Mouse (Mus musculus) hindbrain, embryonic 12.5 days (tissue): Measurements from ENCODE around the gene Prkca. TPM values are rescaled to one million over a fixed set of nuclear protein-coding genes. Genes with fewer than 3 reads are reported as not detected.

Source experiments
- ATAC-seq: fragments of 200-750 bp; cut with Nextera tagmentation; 2 replicates; pipeline ENCODE4 v1.8.0; 2017; ENCODE audit warnings: moderate TSS enrichment; ENCODE audit not compliant: low FRiP score
- H3K27ac ChIP-seq: fragments of 300-500 bp; sonication (generic); 2 replicates; pipeline ENCODE4 v1.5.1; 2016; ENCODE audit warnings: mild to moderate bottlenecking
- H3K27me3 ChIP-seq: fragments of 300-500 bp; sonication (generic); 2 replicates; pipeline ENCODE4 v1.6.1; 2016; ENCODE audit warnings: mild to moderate bottlenecking
- H3K36me3 ChIP-seq: fragments of 300-500 bp; sonication (generic); 2 replicates; pipeline ENCODE4 v1.6.1; 2016; ENCODE audit warnings: mild to moderate bottlenecking
- H3K4me1 ChIP-seq: fragments of 300-500 bp; sonication (generic); 2 replicates; pipeline ENCODE4 v1.6.1; 2016
- H3K4me2 ChIP-seq: fragments of 300-500 bp; sonication (generic); replicated peaks from 2 replicates; pipeline ENCODE4 v1.6.1; 2016; ENCODE audit warnings: mild to moderate bottlenecking
- H3K4me3 ChIP-seq: fragments of 300-500 bp; sonication (generic); 2 replicates; pipeline ENCODE4 v1.5.1; 2016; ENCODE audit warnings: mild to moderate bottlenecking
- H3K9ac ChIP-seq: fragments of 300-500 bp; sonication (generic); 2 replicates; pipeline ENCODE4 v1.6.1; 2016; ENCODE audit warnings: mild to moderate bottlenecking, moderate library complexity
- H3K9me3 ChIP-seq: fragments of 300-500 bp; sonication (generic); replicated peaks from 2 replicates; pipeline ENCODE4 v1.6.1; 2016; ENCODE audit warnings: mild to moderate bottlenecking
- WGBS: fragments of 180-500 bp; shearing (Covaris S2); methylation state at CpG from one replicate; pipeline ENCODE4 v1.1.7; 2016; 5-methylcytosine and 5-hydroxymethylcytosine counted together
- polyA plus RNA-seq: library from polyadenylated mRNA; unstranded; fragments of >200 nt; fragmentation: Nextera tagmentation; extraction: Ambion mirVana; gene quantifications from 2 replicates; pipeline ENCODE4 v1.2.1, GENCODE M21; 2016

Prkca gene
- polyA plus RNA-seq, 1 experiment from 2014 or later: 8.3 TPM

DNA sequence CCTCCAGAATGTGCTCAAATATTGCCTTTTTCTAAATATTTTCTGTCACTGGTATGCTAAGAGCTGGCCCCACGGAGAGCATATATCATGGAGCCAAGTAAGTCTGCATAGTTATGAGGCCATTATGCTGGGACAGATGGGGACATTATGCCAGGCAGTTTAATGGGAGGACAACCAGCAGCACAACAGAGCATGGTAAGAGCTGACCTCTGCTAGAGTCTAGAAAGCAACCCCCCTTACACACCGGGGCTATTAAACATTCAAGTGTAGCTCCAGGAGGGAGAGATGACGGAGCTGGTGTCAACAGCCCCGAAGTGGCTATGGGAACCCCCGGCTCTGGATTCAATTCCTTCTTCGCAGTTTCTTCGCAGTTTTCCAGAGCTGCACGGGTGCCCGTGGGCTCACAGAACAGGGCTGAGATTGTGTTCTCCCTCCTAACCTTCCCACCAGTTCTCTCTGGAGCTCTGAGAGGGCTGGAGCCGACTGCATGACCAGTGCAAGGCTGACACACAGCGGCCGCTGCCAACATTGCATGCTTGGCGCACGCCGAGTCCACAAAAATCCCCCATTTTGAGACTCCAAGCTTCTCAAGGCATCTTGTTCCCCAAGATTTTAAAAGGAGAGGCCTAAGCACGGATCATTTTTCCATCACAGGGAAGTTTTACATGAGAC, 361.4 kb downstream of the Prkca start:
- no peak overlapping the region for H3K9ac ChIP-seq
- 0 out of 2 replicates have a peak overlapping the region, but pooled peaks have one; percentile 25 for H3K4me2 ChIP-seq
- H3K4me1 ChIP-seq: peaks cover 22% of the 10 kb centered on the region
- H3K27me3 ChIP-seq: no peaks in the 10 kb centered on the region
- no peak overlapping the region for H3K4me3 ChIP-seq
- ATAC-seq: no peak
- no peaks in the 10 kb centered on the region for H3K9me3 ChIP-seq
- 19% methylated on average over 16 of the region's 16 CpGs for WGBS
- H3K27ac ChIP-seq: no peak overlapping the region
- H3K36me3 ChIP-seq: no peaks in the 10 kb centered on the region

DNA sequence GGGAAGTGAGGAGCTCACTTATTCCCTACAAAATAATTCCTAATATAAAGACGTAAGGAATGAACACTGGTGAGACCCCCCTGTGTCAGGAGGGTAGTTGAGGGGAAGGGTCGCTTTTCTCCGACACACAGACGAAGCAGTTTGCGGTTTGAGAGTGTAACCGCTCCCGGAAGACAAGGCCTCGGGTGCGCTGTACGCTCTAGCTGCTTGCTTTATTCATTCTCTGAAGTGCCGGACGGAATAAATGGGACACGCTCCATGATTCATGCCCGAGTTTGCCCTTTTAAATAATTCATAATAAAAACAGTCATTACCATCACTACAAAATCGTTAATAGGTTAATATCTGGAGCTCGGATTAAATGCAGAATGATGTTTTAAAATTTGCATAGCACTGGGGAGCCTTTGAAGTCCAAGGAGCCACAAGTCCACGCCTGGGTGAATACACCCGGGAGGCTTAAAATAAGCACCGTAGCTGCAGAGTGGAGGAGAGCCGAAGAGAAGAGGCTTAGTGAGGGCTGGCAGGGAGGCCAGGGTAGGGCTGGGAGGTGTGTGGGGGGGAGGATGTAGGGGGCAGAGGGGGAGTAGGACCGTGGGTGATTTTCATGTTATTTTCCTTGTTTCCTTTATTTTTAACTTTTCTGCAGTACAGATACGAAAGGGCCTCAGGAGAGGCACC, 364.1 kb downstream of the Prkca start:
- Histone ChIP-seq H3K9me3 (no peaks in the 10 kb centered on the region), H3K4me1 (peaks cover 21% of the 10 kb centered on the region), H3K36me3 (no peaks in the 10 kb centered on the region), H3K4me3 (no peak overlapping the region), H3K9ac (no peak overlapping the region; the same call in 1 of the 2 replicates), H3K27me3 (no peaks in the 10 kb centered on the region), H3K4me2 (peak overlapping the region; percentile 11; the same call in 1 of the 2 replicates), H3K27ac (peak overlapping the region; percentile 48)
- WGBS: 31% methylated on average over 22 of the region's 22 CpGs
- peak; percentile 64; the same call in 1 of the 2 replicates for ATAC-seq

DNA sequence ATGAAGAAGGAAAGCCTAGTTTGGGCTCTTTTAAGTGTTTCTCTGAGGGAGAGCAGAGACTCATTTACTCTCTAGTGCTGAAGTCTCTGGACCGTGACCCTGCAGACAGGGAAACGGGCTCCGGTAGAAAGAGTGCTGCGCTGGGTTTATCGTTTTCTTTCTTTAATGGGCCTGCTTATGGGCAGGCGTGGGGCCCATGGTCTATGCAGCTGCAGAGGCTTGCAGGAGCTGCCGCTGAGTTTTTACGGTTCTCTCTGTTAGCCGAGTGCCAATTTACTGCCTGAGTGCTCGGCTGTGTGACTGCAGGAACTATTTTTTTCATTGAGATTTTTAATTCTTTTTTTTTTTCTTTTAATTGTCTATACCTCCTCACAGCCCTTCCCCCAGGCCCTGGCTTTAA, 373.8 kb downstream of the Prkca start:
- Histone ChIP-seq H3K4me3 (no peak overlapping the region), H3K9me3 (no peaks in the 10 kb centered on the region), H3K4me1 (peaks cover 21% of the 10 kb centered on the region), H3K9ac (no peak overlapping the region), H3K27me3 (no peaks in the 10 kb centered on the region), H3K4me2 (no peak overlapping the region), H3K27ac (peak overlapping the region; percentile 55; the same call in 1 of the 2 replicates), H3K36me3 (no peaks in the 10 kb centered on the region)
- 41% methylated on average over 10 of the region's 10 CpGs for WGBS
- ATAC-seq: no peak

DNA sequence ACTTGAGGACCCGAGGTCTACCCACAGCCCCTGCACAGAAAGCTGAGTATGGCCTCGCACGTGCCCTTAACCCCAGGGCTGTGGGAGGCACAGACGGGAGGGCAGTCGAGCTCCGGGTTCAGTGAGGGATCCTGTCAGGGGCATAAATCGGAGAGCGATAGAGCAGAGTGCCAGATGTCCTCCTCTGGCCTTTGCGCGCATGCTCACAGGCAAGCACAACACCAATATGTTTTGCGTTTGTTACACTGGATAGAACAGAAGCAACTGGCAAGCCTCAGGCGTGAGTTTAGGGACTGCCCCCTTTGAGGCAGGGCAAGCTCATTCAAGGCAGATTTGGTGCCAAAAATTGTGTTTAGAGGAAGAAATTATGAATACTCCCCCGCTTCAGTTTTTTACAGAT, 375.6 kb downstream of the Prkca start:
- H3K9me3 ChIP-seq: no peaks in the 10 kb centered on the region
- H3K36me3 ChIP-seq: no peaks in the 10 kb centered on the region
- H3K9ac ChIP-seq: no peak overlapping the region
- 62% methylated on average over 13 of the region's 13 CpGs for WGBS
- H3K27me3 ChIP-seq: no peaks in the 10 kb centered on the region
- no peak overlapping the region for H3K4me3 ChIP-seq
- no peak overlapping the region for H3K4me2 ChIP-seq
- H3K27ac ChIP-seq: no peak overlapping the region
- H3K4me1 ChIP-seq: peaks cover 21% of the 10 kb centered on the region
- ATAC-seq: no peak

DNA sequence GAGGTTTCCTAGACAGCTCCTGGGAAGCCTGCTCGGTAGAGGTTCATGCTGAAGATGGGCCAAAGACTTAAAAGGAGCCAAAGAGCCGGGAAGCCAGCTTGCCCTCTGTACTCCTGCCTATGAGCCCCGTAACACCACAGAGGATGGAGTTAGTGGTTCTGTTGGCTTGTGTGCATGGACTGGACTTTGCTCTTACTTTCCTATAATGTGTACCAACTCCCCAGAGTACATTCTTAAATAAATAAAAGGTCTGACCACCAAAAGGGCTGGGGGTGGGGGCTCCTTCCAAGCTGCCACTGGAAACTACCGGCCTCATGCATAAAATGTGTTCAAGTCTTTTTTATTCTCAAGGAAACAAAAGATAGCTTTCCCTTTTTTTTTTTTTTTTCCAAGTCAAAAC, 377.5 kb downstream of the Prkca start:
- Histone ChIP-seq H3K27ac (no peak overlapping the region), H3K4me3 (no peak overlapping the region), H3K9me3 (no peaks in the 10 kb centered on the region), H3K4me1 (peaks cover 21% of the 10 kb centered on the region), H3K27me3 (no peaks in the 10 kb centered on the region), H3K36me3 (no peaks in the 10 kb centered on the region), H3K4me2 (no peak overlapping the region), H3K9ac (no peak overlapping the region)
- no peak for ATAC-seq
- 90% methylated on average over 4 of the region's 4 CpGs for WGBS

DNA sequence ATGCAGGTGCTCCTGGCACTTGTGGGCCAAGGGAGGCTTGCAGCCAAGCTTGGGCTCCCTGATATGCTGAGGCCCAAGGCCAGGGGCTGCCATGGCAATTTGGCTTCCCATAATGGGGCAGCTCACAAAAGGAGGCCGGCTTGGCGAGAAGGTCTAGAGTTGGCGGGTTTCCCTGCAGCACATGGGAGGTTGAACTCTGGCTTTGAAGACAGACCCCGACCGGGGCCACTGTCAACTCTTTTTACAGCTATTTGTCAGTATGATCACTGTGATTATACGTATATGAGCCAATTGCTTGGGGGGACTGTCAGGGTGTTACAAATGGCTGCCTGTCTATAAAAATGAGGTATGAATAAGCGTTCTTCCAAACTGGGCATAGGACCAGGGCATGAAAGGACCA, 378.3 kb downstream of the Prkca start:
- no peak for ATAC-seq
- Histone ChIP-seq H3K27ac (no peak overlapping the region), H3K4me3 (no peak overlapping the region), H3K36me3 (no peaks in the 10 kb centered on the region), H3K27me3 (no peaks in the 10 kb centered on the region), H3K9ac (no peak overlapping the region), H3K4me2 (no peak overlapping the region), H3K4me1 (peaks cover 19% of the 10 kb centered on the region), H3K9me3 (no peaks in the 10 kb centered on the region)
- WGBS: 82% methylated on average over 7 of the region's 7 CpGs

DNA sequence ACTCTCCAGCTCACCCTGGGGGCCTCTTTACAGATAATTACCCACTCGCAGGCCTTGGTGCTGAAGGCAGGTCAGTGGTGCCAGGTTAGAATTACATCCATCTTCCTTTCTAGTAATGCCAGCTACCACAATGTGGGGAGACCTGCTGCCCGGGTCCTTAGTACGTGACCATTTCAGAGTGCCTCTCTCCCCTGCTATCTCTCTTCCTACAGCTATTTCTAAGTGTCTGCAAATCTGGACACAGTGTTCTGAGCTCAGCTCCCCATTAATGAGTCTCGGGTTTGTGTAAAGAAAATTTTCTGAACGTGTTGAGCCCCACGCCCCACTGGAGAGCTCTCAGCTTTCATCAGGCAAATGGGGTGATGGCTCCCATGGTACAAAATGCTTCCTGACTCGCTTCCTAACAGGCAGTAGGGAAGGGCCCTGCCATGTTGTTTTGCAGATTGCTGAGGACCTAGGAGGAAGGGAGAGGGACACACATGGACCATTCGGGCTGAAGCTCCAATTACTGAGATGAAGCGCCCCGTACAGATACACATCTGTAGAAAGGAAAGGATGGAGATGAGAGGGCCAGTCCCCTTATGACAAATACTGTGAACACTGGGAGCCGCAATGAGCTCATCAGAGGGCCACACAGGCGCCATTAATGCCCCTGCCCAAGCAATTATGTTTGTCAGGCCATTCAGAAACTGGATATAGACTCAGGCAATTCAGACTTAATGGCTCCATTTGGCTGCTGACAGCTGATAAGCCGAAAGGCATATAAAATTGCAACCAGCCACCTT, 386.0 kb downstream of the Prkca start:
- H3K27me3 ChIP-seq: no peaks in the 10 kb centered on the region
- no peak overlapping the region for H3K4me3 ChIP-seq
- ATAC-seq: no peak
- H3K9ac ChIP-seq: no peak overlapping the region
- peaks cover 7% of the 10 kb centered on the region; the same call in 1 of the 2 replicates for H3K4me1 ChIP-seq
- peak overlapping the region; percentile 44 for H3K27ac ChIP-seq
- no peaks in the 10 kb centered on the region for H3K36me3 ChIP-seq
- H3K9me3 ChIP-seq: 0 out of 2 replicates have a peak, but pooled peaks cover 3% of the 10 kb centered on the region
- WGBS: 71% methylated on average over 13 of the region's 13 CpGs
- no peak overlapping the region for H3K4me2 ChIP-seq

DNA sequence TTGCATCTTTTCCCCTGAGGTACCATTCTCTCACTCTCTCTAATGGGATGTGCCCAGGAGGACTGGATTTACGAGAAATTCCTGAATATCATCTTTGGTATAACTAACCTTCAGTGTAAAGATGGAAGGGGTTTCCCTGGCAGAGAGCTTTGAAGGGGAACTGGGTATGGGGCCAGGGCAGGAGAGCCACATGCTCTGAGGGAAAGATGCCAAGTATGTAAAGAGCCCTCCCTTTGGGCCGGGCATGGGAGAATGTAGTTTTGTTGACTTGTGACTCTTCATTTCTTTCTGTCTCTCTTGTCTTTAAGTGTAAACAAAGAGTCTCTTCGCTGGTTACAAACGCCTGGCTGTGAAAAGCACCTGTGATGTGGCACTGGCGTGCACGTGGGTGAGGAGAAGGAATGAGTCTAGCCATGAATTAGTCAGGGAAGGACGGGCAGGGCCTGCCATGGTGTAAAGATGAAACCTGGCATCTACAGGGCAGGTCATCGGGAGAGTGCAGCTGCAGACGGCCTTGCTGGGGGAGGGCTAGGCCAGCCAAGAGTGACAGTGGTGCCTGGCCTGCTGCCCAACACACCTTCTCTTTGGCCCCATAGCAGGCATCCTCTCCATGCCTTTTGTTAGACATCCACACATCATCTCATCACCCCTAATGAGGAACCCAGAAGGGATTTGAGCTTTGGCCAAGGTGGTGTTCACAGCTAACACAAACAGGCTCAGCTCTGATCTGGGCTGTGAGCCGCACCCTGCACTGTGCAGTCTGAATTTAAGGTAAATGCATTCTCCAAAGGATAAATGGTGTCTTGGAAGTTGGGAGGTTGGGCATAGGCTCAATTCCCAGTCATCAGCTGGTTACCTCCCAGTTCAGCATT, 388.3 kb downstream of the Prkca start:
- WGBS: 85% methylated on average over 10 of the region's 10 CpGs
- peaks cover 7% of the 10 kb centered on the region; the same call in 1 of the 2 replicates for H3K4me1 ChIP-seq
- no peaks in the 10 kb centered on the region for H3K27me3 ChIP-seq
- 0 out of 2 replicates have a peak, but pooled peaks cover 3% of the 10 kb centered on the region for H3K9me3 ChIP-seq
- no peak for ATAC-seq
- H3K27ac ChIP-seq: no peak overlapping the region
- H3K4me3 ChIP-seq: no peak overlapping the region
- H3K4me2 ChIP-seq: no peak overlapping the region
- no peaks in the 10 kb centered on the region for H3K36me3 ChIP-seq
- no peak overlapping the region for H3K9ac ChIP-seq

DNA sequence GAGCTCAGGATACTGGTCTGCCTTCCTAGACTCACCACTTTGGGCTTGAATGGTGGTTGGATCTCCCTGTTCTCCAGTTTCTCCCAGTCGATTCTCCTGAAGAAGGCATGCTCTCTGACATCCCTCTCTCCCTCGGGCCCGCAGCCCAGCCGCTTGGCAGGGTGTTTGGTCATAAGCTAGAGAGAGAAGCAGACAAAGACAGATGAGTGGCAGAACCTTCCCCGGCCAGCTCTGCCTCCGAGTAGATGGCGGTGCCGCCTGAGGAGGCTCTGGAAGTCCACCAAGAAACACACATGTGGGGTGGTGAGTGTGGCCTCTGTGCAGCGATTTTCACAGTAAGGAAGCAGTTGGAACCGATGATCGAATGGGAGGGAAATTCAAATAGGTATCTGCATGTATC, 392.3 kb downstream of the Prkca start:
- 89% methylated on average over 11 of the region's 11 CpGs for WGBS

DNA sequence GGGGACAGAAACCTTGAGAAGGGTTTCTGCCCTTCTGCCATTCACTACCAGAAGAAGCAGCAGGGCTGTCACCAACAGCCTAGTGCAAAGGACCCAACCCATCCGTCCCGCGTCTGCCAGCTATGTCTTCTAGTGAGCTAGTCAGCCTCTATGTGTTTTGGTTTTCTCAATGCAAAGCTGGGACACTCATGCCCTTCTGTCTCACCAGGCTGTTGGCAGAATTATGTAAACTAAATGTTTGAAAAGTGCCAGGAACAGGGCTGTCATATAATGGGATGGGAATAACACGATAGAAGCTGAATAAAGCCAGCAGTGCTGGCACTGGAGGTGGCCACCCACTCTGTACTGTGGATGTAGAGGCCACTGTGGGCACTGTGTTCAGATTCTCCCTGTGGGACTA, 393.1 kb downstream of the Prkca start:
- Histone ChIP-seq H3K4me2 (no peak overlapping the region), H3K36me3 (no peaks in the 10 kb centered on the region), H3K4me1 (no peaks in the 10 kb centered on the region), H3K27me3 (no peaks in the 10 kb centered on the region), H3K9me3 (no peaks in the 10 kb centered on the region), H3K9ac (no peak overlapping the region), H3K4me3 (no peak overlapping the region), H3K27ac (no peak overlapping the region)
- ATAC-seq: no peak
- 95% methylated on average over 4 of the region's 4 CpGs for WGBS

More for the DNA sequence above, 392.3 kb downstream of the Prkca start:
- no peaks in the 10 kb centered on the region for H3K4me1 ChIP-seq
- no peak overlapping the region for H3K4me3 ChIP-seq
- no peak overlapping the region for H3K4me2 ChIP-seq
- no peaks in the 10 kb centered on the region for H3K27me3 ChIP-seq
- ATAC-seq: no peak
- H3K9ac ChIP-seq: no peak overlapping the region
- H3K27ac ChIP-seq: no peak overlapping the region
- H3K9me3 ChIP-seq: no peaks in the 10 kb centered on the region
- no peaks in the 10 kb centered on the region for H3K36me3 ChIP-seq

DNA sequence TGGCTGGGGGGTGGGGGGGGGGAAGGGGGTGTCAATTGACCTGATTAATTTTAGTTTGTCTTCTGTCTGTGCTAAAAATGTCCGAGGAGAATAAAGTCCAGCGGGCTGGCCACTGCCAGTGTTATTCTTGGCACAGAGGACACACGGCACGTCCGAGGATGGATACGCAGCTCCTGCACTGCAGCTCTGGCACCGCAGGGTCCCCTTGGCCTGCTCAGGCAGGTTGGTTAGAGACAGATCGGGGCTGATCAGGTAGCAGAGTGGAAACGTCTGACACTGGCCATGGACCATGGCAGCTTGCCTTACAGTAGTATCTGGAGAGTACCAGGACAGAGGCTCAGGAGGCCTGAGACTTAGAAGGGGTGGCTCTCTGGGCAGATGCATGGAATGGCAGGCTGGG, 393.5 kb downstream of the Prkca start:
- no peaks in the 10 kb centered on the region for H3K4me1 ChIP-seq
- H3K9me3 ChIP-seq: no peaks in the 10 kb centered on the region
- no peak overlapping the region for H3K9ac ChIP-seq
- H3K36me3 ChIP-seq: no peaks in the 10 kb centered on the region
- H3K4me3 ChIP-seq: no peak overlapping the region
- no peak for ATAC-seq
- H3K4me2 ChIP-seq: no peak overlapping the region
- WGBS: 75% methylated on average over 9 of the region's 9 CpGs
- no peaks in the 10 kb centered on the region for H3K27me3 ChIP-seq
- no peak overlapping the region for H3K27ac ChIP-seq
